ENCODE assay signal across 8 mouse cellular contexts in the genomic region with DNA sequence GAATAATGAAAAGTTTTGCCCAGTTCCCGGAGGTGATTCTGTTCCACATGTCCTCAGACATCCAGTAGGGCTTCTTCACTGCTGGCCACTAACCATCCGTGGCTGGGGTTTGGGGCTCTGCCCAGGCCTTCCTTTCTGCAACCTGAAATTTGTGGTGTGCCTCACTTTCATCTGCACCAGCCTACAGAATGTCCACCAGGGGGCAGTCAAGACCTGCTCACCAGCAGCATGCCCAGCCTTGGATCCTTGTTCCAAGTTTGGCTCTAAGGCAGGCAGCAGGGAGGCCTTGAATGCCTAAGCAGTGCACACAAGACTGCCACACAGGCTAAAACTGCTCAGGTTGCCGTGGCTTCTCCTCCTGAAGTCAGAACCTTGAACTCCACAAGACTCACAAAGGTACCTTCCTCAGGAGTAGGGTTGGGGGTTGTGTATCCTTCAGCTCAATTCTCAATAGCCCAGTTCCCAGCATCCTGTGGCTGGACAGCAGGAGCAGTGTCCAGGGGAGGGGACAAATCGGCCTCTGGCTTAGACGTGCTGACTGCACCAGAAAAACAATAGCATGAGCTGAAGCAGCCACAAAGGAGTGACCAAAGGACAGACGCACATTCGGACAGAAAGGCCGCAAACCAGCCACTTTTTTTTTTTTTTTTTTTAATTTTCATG. TPM values are rescaled to one million over a fixed set of nuclear protein-coding genes. Genes with fewer than 3 reads are reported as not detected.
A peak's percentile ranks its signal among the peaks of the same experiment; 100 is the strongest.
DNase-seq lines count a peak whose midpoint lies in the region; ATAC-seq and TF ChIP-seq lines count a peak whose summit lies in the region.

No protein-coding gene starts in this region.

- no peak overlapping the region for H3K4me3 ChIP-seq in embryonic facial prominence, embryonic 13.5 days
- H3K4me3 ChIP-seq in heart, adult 2 months = no peak overlapping the region
- H3K4me3 ChIP-seq in kidney, adult 2 months (ENCODE audit: insufficient read depth, low read depth, low read length) = no peak overlapping the region
- no peak overlapping the region for H3K4me3 ChIP-seq in limb, embryonic 11.5 days (ENCODE audit: low read depth, low read length)
- no peak overlapping the region for H3K4me3 ChIP-seq in midbrain, embryonic 14.5 days (replicated peaks; ENCODE audit: low read depth, low read length)

- H3K79me2 ChIP-seq in heart, adult 2 months (replicated peaks; ENCODE audit: control insufficient read depth, insufficient read depth, low read length) = no peaks in the 10 kb centered on the region

- H3K9ac ChIP-seq in embryonic facial prominence, embryonic 13.5 days = peak overlapping the region; percentile 55
- no peak overlapping the region for H3K9ac ChIP-seq in heart, adult 2 months (ENCODE audit: low read depth, low read length)
- no peak overlapping the region for H3K9ac ChIP-seq in limb, embryonic 11.5 days (ENCODE audit: low read length)
- H3K9ac ChIP-seq in midbrain, embryonic 14.5 days (replicated peaks; ENCODE audit: low read length) = no peak overlapping the region

- no peak overlapping the region for H3K4me2 ChIP-seq in embryonic facial prominence, embryonic 13.5 days
- H3K4me2 ChIP-seq in limb, embryonic 11.5 days (ENCODE audit: low read depth, severe bottlenecking) = no peak overlapping the region
- H3K4me2 ChIP-seq in midbrain, embryonic 14.5 days (ENCODE audit: low read length) = no peak overlapping the region

- intact Hi-C loops in heart, adult 2 months (cut with DNase I) = loop anchor here (1.0 to 2.0 kb wide), 3 partner anchors 33 to 213 kb away; a partner anchor contains a TSS

- TF ChIP-seq CTCF in heart, adult 2 months (IDR thresholded peaks at IDR 0.05) = no peak; the same call in 1 of the 2 replicates
- TF ChIP-seq CTCF in kidney, adult 2 months (conservative IDR thresholded peaks at IDR 0.05; ENCODE audit: insufficient read depth, insufficient read length, low read depth, low read length) = peak; percentile 99; the same call in 1 of the 2 replicates

- 46% methylated on average over 8 of the region's 8 CpGs for WGBS in embryonic facial prominence, embryonic 13.5 days
- WGBS in heart, adult 2 months = 30% methylated on average over 8 of the region's 8 CpGs
- WGBS in kidney, adult 2 months = 42% methylated on average over 8 of the region's 8 CpGs
- 54% methylated on average over 8 of the region's 8 CpGs for WGBS in limb, embryonic 11.5 days
- WGBS in midbrain, embryonic 14.5 days = 35% methylated on average over 8 of the region's 8 CpGs

- no peaks in the 10 kb centered on the region for H3K9me3 ChIP-seq in embryonic facial prominence, embryonic 13.5 days
- H3K9me3 ChIP-seq in limb, embryonic 11.5 days (ENCODE audit: control insufficient read depth, low read length) = no peaks in the 10 kb centered on the region
- no peaks in the 10 kb centered on the region for H3K9me3 ChIP-seq in midbrain, embryonic 14.5 days (ENCODE audit: control insufficient read depth, low read length)

- H3K27me3 ChIP-seq in embryonic facial prominence, embryonic 13.5 days = no peaks in the 10 kb centered on the region
- H3K27me3 ChIP-seq in heart, adult 2 months (ENCODE audit: control insufficient read depth, insufficient read depth, low read length) = no peaks in the 10 kb centered on the region
- no peaks in the 10 kb centered on the region for H3K27me3 ChIP-seq in kidney, adult 2 months (replicated peaks; ENCODE audit: control insufficient read depth, insufficient read depth, low read length)
- H3K27me3 ChIP-seq in limb, embryonic 11.5 days (ENCODE audit: control insufficient read depth, insufficient read depth, low read length) = no peaks in the 10 kb centered on the region
- no peaks in the 10 kb centered on the region for H3K27me3 ChIP-seq in midbrain, embryonic 14.5 days (ENCODE audit: control insufficient read depth, insufficient read depth, low read length)

- TF ChIP-seq EP300 in heart, adult 2 months (IDR thresholded peaks at IDR 0.05; ENCODE audit: insufficient read depth, low read depth, low read length) = peak; percentile 99

- H3K27ac ChIP-seq in embryonic facial prominence, embryonic 13.5 days = peak overlapping the region; percentile 74
- no peak overlapping the region for H3K27ac ChIP-seq in heart, adult 2 months
- H3K27ac ChIP-seq in kidney, adult 2 months (ENCODE audit: insufficient read depth, low read depth, low read length) = no peak overlapping the region
- no peak overlapping the region for H3K27ac ChIP-seq in limb, embryonic 11.5 days (replicated peaks; ENCODE audit: low read depth, low read length)
- peak overlapping the region; percentile 21 for H3K27ac ChIP-seq in midbrain, embryonic 14.5 days (replicated peaks; ENCODE audit: low read depth, low read length)

- peaks cover 7% of the 10 kb centered on the region for H3K4me1 ChIP-seq in embryonic facial prominence, embryonic 13.5 days
- no peaks in the 10 kb centered on the region; the same call in 1 of the 2 replicates for H3K4me1 ChIP-seq in heart, adult 2 months (ENCODE audit: control insufficient read depth, insufficient read depth, low read length)
- H3K4me1 ChIP-seq in kidney, adult 2 months (ENCODE audit: control insufficient read depth, insufficient read depth, low read length) = peaks cover 2% of the 10 kb centered on the region; the same call in 1 of the 2 replicates
- H3K4me1 ChIP-seq in limb, embryonic 11.5 days (ENCODE audit: control insufficient read depth, insufficient read depth, low read length) = peaks cover 6% of the 10 kb centered on the region; the same call in 1 of the 2 replicates
- H3K4me1 ChIP-seq in midbrain, embryonic 14.5 days (ENCODE audit: control insufficient read depth, insufficient read depth, low read length) = no peaks in the 10 kb centered on the region

- peak; percentile 96 for DNase-seq in 3T3-L1 (ENCODE audit: low read depth, low spot score)
- DNase-seq in adrenal gland, postnatal 36 days = peak; percentile 89 to 91
- DNase-seq in heart, adult 2 months = peak; percentile 79 to 86
- peak; percentile 92 for DNase-seq in kidney, adult 2 months
- peak; percentile 90 for DNase-seq in limb, embryonic 11.5 days (ENCODE audit: low spot score)
- DNase-seq in midbrain, embryonic 14.5 days = peak; percentile 95
- DNase-seq in spleen, adult 12 weeks (ENCODE audit: low spot score) = peak; percentile 53

- 0 out of 2 replicates have a peak, but pooled peaks have one; percentile 31 for TF ChIP-seq POLR2A in heart, adult 2 months (IDR thresholded peaks at IDR 0.05; ENCODE audit: insufficient read depth, low read depth, low read length)
- TF ChIP-seq POLR2A in kidney, adult 2 months (IDR thresholded peaks at IDR 0.05; ENCODE audit: low read depth, low read length) = no peak

- ATAC-seq in embryonic facial prominence, embryonic 13.5 days (ENCODE audit: insufficient number of reproducible peaks, insufficient read depth, low FRiP score, low TSS enrichment, low read depth) = peak; percentile 67
- ATAC-seq in limb, embryonic 11.5 days (ENCODE audit: insufficient number of reproducible peaks, low FRiP score, low TSS enrichment, low read depth) = peak; percentile 72
- ATAC-seq in midbrain, embryonic 14.5 days (ENCODE audit: low FRiP score, low TSS enrichment) = peak; percentile 78

- peaks cover 10% of the 10 kb centered on the region for H3K36me3 ChIP-seq in embryonic facial prominence, embryonic 13.5 days
- H3K36me3 ChIP-seq in heart, adult 2 months (ENCODE audit: control insufficient read depth, insufficient read depth, low read length) = no peaks in the 10 kb centered on the region
- H3K36me3 ChIP-seq in kidney, adult 2 months (ENCODE audit: control insufficient read depth, insufficient read depth, low read length) = no peaks in the 10 kb centered on the region
- no peaks in the 10 kb centered on the region for H3K36me3 ChIP-seq in limb, embryonic 11.5 days (ENCODE audit: control insufficient read depth, insufficient read depth, low read length)
- H3K36me3 ChIP-seq in midbrain, embryonic 14.5 days (ENCODE audit: control insufficient read depth, insufficient read depth, low read length) = peaks cover 6% of the 10 kb centered on the region; the same call in 1 of the 2 replicates

RNA-seq across cellular contexts. Expression of a gene that starts 9.0 kb away (rescaled TPM):
- total RNA-seq in adrenal gland, postnatal 36 days (2021) = 1 to 10 TPM; 7.7 to 7.9 TPM
- 5.6 and 6.2 TPM in 2 replicates for polyA plus RNA-seq in embryonic facial prominence, embryonic 13.5 days (2015; fragmentation: Nextera tagmentation; extraction: Ambion mirVana)
- total RNA-seq in heart, adult 2 months (2021) = 1 to 10 TPM; 1.1 to 1.3 TPM
- 2.5 and 2.6 TPM in 2 replicates for polyA plus RNA-seq in heart, adult 2 months (2012; rRNA removed)
- 10.4 and 12.4 TPM in 2 replicates for polyA plus RNA-seq in kidney, adult 2 months (2012; rRNA removed)
- polyA plus RNA-seq in limb, embryonic 11.5 days (2014; fragmentation: Nextera tagmentation; extraction: Ambion mirVana) = 3.5 and 4.5 TPM in 2 replicates
- polyA plus RNA-seq in midbrain, embryonic 14.5 days (2014; fragmentation: Nextera tagmentation; extraction: Ambion mirVana) = 6.0 and 6.4 TPM in 2 replicates

RNA-seq across cellular contexts. Expression of a gene that starts 9.2 kb away (rescaled TPM):
- total RNA-seq in adrenal gland, postnatal 36 days (2021) = 100 to 1,000 TPM; 106 to 114 TPM
- polyA plus RNA-seq in embryonic facial prominence, embryonic 13.5 days (2015; fragmentation: Nextera tagmentation; extraction: Ambion mirVana) = 147 and 162 TPM in 2 replicates
- total RNA-seq in heart, adult 2 months (2021) = 10 to 100 TPM; 67.6 to 74.7 TPM
- polyA plus RNA-seq in heart, adult 2 months (2012; rRNA removed) = 54.7 and 102 TPM in 2 replicates
- 133 TPM in 2 replicates for polyA plus RNA-seq in kidney, adult 2 months (2012; rRNA removed)
- 137 and 149 TPM in 2 replicates for polyA plus RNA-seq in limb, embryonic 11.5 days (2014; fragmentation: Nextera tagmentation; extraction: Ambion mirVana)
- 139 and 148 TPM in 2 replicates for polyA plus RNA-seq in midbrain, embryonic 14.5 days (2014; fragmentation: Nextera tagmentation; extraction: Ambion mirVana)

RNA-seq across cellular contexts. Expression of a gene that starts 28.6 kb away (rescaled TPM):
- total RNA-seq in adrenal gland, postnatal 36 days (2021) = 10 to 100 TPM; 20.6 to 24.2 TPM
- polyA plus RNA-seq in embryonic facial prominence, embryonic 13.5 days (2015; fragmentation: Nextera tagmentation; extraction: Ambion mirVana) = 22.2 and 26.4 TPM in 2 replicates
- total RNA-seq in heart, adult 2 months (2021) = 10 to 100 TPM; 18.4 to 19.4 TPM
- 26.5 and 26.7 TPM in 2 replicates for polyA plus RNA-seq in heart, adult 2 months (2012; rRNA removed)
- 23.9 and 25.6 TPM in 2 replicates for polyA plus RNA-seq in kidney, adult 2 months (2012; rRNA removed)
- polyA plus RNA-seq in limb, embryonic 11.5 days (2014; fragmentation: Nextera tagmentation; extraction: Ambion mirVana) = 6.5 and 8.5 TPM in 2 replicates
- 6.0 and 10.0 TPM in 2 replicates for polyA plus RNA-seq in midbrain, embryonic 14.5 days (2014; fragmentation: Nextera tagmentation; extraction: Ambion mirVana)

RNA-seq across cellular contexts. Expression of a gene that starts 38.8 kb away (rescaled TPM):
- under 1 TPM; 0.30 to 0.43 TPM for total RNA-seq in adrenal gland, postnatal 36 days (2021)
- 11.2 and 12.8 TPM in 2 replicates for polyA plus RNA-seq in embryonic facial prominence, embryonic 13.5 days (2015; fragmentation: Nextera tagmentation; extraction: Ambion mirVana)
- total RNA-seq in heart, adult 2 months (2021) = not detected
- polyA plus RNA-seq in heart, adult 2 months (2012; rRNA removed) = 0.06 and 1.1 TPM in 2 replicates
- polyA plus RNA-seq in kidney, adult 2 months (2012; rRNA removed) = 0.52 and 2.3 TPM in 2 replicates
- 1.0 and 1.2 TPM in 2 replicates for polyA plus RNA-seq in limb, embryonic 11.5 days (2014; fragmentation: Nextera tagmentation; extraction: Ambion mirVana)
- polyA plus RNA-seq in midbrain, embryonic 14.5 days (2014; fragmentation: Nextera tagmentation; extraction: Ambion mirVana) = 12.1 and 13.0 TPM in 2 replicates

Comparison
In these comparisons a context has a peak if more than half of its experiments do, and no peak if none do; other contexts are left out.
1. H3K27ac ChIP-seq: peak in embryonic facial prominence, embryonic 13.5 days (single experiment) and midbrain, embryonic 14.5 days (single experiment); none in heart, adult 2 months (single experiment), kidney, adult 2 months (single experiment) and limb, embryonic 11.5 days (single experiment).
2. Peak in every context shown above with its lines, with median percentiles within 50 percentile points of each other: DNase-seq and ATAC-seq.